Mouse (Mus musculus) erythroblast, embryonic 14.5 days (primary cell): ENCODE results near the gene Gm45808.

ENCODE experiments used
- GATA1 ChIP-seq: IDR thresholded peaks from 2 replicates; pipeline ENCODE4 v1.6.1; 2012; ENCODE audit warnings: low read length, inconsistent platforms, mixed read lengths
- TAL1 ChIP-seq: IDR thresholded peaks from 3 replicates; pipeline ENCODE4 v1.6.1; 2012; ENCODE audit warnings: low read length, inconsistent platforms, mixed read lengths

GRCm38 (mm10) chr7:45455932-45456696 lies 30.5 kb downstream of the Gm45808 start:
- no peak for TF ChIP-seq TAL1
- TF ChIP-seq GATA1 = no peak
